Mouse (Mus musculus) cerebellum, adult 9-10 months (tissue): ENCODE data around the gene Nav2.

Experiments used
- DNase-seq: peaks from one replicate; pipeline ENCODE4 v3.0.0; 2022

The Nav2 gene

GRCm38 (mm10) chr7:49341151-49341918 is 432.8 kb downstream of the Nav2 start:
- DNase-seq: no peak

- DNase-seq: no peak
Observed at GRCm38 (mm10) chr7:49341919-49342529, 433.5 kb downstream of the Nav2 start.

- no peak for DNase-seq
Observed at GRCm38 (mm10) chr7:49342556-49343080, 434.1 kb downstream of the Nav2 start.

GRCm38 (mm10) chr7:49343081-49343600 is 434.6 kb downstream of the Nav2 start:
- no peak for DNase-seq

GRCm38 (mm10) chr7:49343752-49344484 is 435.4 kb downstream of the Nav2 start:
- no peak for DNase-seq

GRCm38 (mm10) chr7:49347338-49348272 is 439.1 kb downstream of the Nav2 start:
- peak; percentile 71 for DNase-seq

- DNase-seq: no peak
Observed at GRCm38 (mm10) chr7:49348636-49349035, 440.1 kb downstream of the Nav2 start.

GRCm38 (mm10) chr7:49350321-49351007 is 441.9 kb downstream of the Nav2 start:
- DNase-seq: no peak

- no peak for DNase-seq
Observed at GRCm38 (mm10) chr7:49351596-49352258, 443.2 kb downstream of the Nav2 start.

GRCm38 (mm10) chr7:49357441-49358165 is 449.1 kb downstream of the Nav2 start:
- DNase-seq: no peak

- DNase-seq: no peak
Observed at GRCm38 (mm10) chr7:49359120-49359519, 450.6 kb downstream of the Nav2 start.

- DNase-seq: no peak
Observed at GRCm38 (mm10) chr7:49360597-49360996, 452.1 kb downstream of the Nav2 start.

- no peak for DNase-seq
Observed at GRCm38 (mm10) chr7:49361465-49362090, 453.1 kb downstream of the Nav2 start.

GRCm38 (mm10) chr7:49364486-49365162 is 456.1 kb downstream of the Nav2 start:
- DNase-seq: no peak

- no peak for DNase-seq
Observed at GRCm38 (mm10) chr7:49368590-49368989, 460.1 kb downstream of the Nav2 start.

GRCm38 (mm10) chr7:49369006-49369405 is 460.5 kb downstream of the Nav2 start:
- DNase-seq: no peak

- DNase-seq: peak; percentile 46
Observed at GRCm38 (mm10) chr7:49369809-49370473, 461.4 kb downstream of the Nav2 start.

GRCm38 (mm10) chr7:49371345-49371744 is 462.8 kb downstream of the Nav2 start:
- no peak for DNase-seq

GRCm38 (mm10) chr7:49371972-49372371 is 463.5 kb downstream of the Nav2 start:
- no peak for DNase-seq
